Mouse (Mus musculus) ZHBTc4 (cell line): ENCODE measurements around the gene Efcab9.
A peak's percentile ranks its signal among the peaks of the same experiment; 100 is the strongest.

Source experiments
- DNase-seq: peaks from one replicate; pipeline ENCODE4 v3.0.0-alpha.2; 2011; ENCODE audit warnings: low read depth, low spot score

Gene Efcab9

GRCm38 (mm10) chr11:32498757-32499535 is 32.9 kb downstream of the Efcab9 start:
- no peak for DNase-seq

- DNase-seq: no peak
Measured at GRCm38 (mm10) chr11:32495283-32495682, 36.6 kb downstream of the Efcab9 start.

GRCm38 (mm10) chr11:32493312-32493711 is 38.6 kb downstream of the Efcab9 start:
- DNase-seq: no peak

GRCm38 (mm10) chr11:32491079-32491478 is 40.8 kb downstream of the Efcab9 start:
- no peak for DNase-seq

- DNase-seq: no peak
Measured at GRCm38 (mm10) chr11:32488808-32489670, 42.8 kb downstream of the Efcab9 start.

- DNase-seq: no peak
Measured at GRCm38 (mm10) chr11:32488344-32488743, 43.5 kb downstream of the Efcab9 start.

- peak; percentile 42 for DNase-seq
Measured at GRCm38 (mm10) chr11:32487501-32487900, 44.4 kb downstream of the Efcab9 start.

- DNase-seq: no peak
Measured at GRCm38 (mm10) chr11:32486621-32487020, 45.3 kb downstream of the Efcab9 start.

GRCm38 (mm10) chr11:32485290-32485689 is 46.6 kb downstream of the Efcab9 start:
- peak; percentile 12 for DNase-seq

GRCm38 (mm10) chr11:32481525-32481924 is 50.4 kb downstream of the Efcab9 start:
- DNase-seq: no peak

- DNase-seq: no peak
Measured at GRCm38 (mm10) chr11:32475487-32476236, 56.2 kb downstream of the Efcab9 start.

- DNase-seq: no peak
Measured at GRCm38 (mm10) chr11:32474725-32475124, 57.2 kb downstream of the Efcab9 start.
